Mouse (Mus musculus) liver, adult (tissue): ENCODE results near the gene Klf2.

Experiments used
- GATA4 ChIP-seq: IDR thresholded peaks from 2 replicates; pipeline ENCODE4 v1.6.1; 2014; ENCODE audit warnings: mild to moderate bottlenecking, low read length; ENCODE audit not compliant: insufficient replicate concordance

The Klf2 gene

GRCm38 (mm10) chr8:72318801-72319322 is at the start of gene Klf2:
TSS of gene Klf2 (plus strand) at chr8:72319033.
- TF ChIP-seq GATA4: 0 out of 2 replicates have a peak, but pooled peaks have one; percentile 16

- no peak for TF ChIP-seq GATA4
These were observed 48.2 kb upstream of the Klf2 start for GRCm38 (mm10) chr8:72270606-72271005.

- TF ChIP-seq GATA4: no peak
These were observed 47.7 kb upstream of the Klf2 start for GRCm38 (mm10) chr8:72271051-72271660.

- no peak for TF ChIP-seq GATA4
These were observed 47.1 kb upstream of the Klf2 start for GRCm38 (mm10) chr8:72271691-72272090.

GRCm38 (mm10) chr8:72272361-72272760 is 46.5 kb upstream of the Klf2 start:
- TF ChIP-seq GATA4: no peak

GRCm38 (mm10) chr8:72273111-72273770 is 45.6 kb upstream of the Klf2 start:
- no peak for TF ChIP-seq GATA4

GRCm38 (mm10) chr8:72273807-72274206 is 45.0 kb upstream of the Klf2 start:
- no peak for TF ChIP-seq GATA4

GRCm38 (mm10) chr8:72277244-72277643 is 41.6 kb upstream of the Klf2 start:
- no peak for TF ChIP-seq GATA4

GRCm38 (mm10) chr8:72279151-72279550 is 39.7 kb upstream of the Klf2 start:
- TF ChIP-seq GATA4: no peak

GRCm38 (mm10) chr8:72281634-72282033 is 37.2 kb upstream of the Klf2 start:
- no peak for TF ChIP-seq GATA4

GRCm38 (mm10) chr8:72285285-72285684 is 33.5 kb upstream of the Klf2 start:
- no peak for TF ChIP-seq GATA4

GRCm38 (mm10) chr8:72289051-72289450 is 29.8 kb upstream of the Klf2 start:
- no peak for TF ChIP-seq GATA4

GRCm38 (mm10) chr8:72291104-72291503 is 27.7 kb upstream of the Klf2 start:
- TF ChIP-seq GATA4: no peak

GRCm38 (mm10) chr8:72293309-72293708 is 25.5 kb upstream of the Klf2 start:
- no peak for TF ChIP-seq GATA4

- TF ChIP-seq GATA4: no peak; the same call in 1 of the 2 replicates
These were observed 23.7 kb upstream of the Klf2 start for GRCm38 (mm10) chr8:72295125-72295524.

- TF ChIP-seq GATA4: no peak
These were observed 23.2 kb upstream of the Klf2 start for GRCm38 (mm10) chr8:72295679-72296078.
